Mouse (Mus musculus): ENCODE results near the gene Epha5.

The Epha5 gene

DNA sequence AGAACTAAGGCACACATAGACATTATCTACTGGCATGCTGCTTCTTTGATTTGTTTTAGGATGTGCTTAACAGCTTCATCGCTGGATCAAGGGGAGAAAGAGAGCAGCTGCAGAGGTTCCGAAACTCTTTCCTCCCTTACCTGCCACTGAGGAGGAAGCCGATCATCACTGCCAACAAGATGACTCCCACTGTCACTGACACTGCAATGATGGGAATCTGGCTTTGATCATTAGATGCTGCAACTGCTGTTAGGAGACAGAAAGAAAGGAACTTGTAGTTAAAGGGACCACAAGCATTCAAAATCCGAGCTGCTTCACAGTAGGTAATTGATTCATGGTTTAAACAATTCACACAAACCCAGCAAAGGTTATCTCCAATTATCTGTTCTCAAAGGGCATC is 275.0 kb downstream of the Epha5 start:
- Histone ChIP-seq H3K4me1 (replicated peaks; ENCODE audit: low read depth, low read length) (no peaks in the 10 kb centered on the region), H3K4me3 (replicated peaks; ENCODE audit: low read length) (no peak overlapping the region), H3K9me3 (ENCODE audit: low read length) (no peaks in the 10 kb centered on the region), H3K27me3 (ENCODE audit: insufficient read depth, low read length) (no peaks in the 10 kb centered on the region), H3K36me3 (ENCODE audit: insufficient read depth, low read length) (no peaks in the 10 kb centered on the region)
- TF ChIP-seq NANOG (IDR thresholded peaks at IDR 0.05; ENCODE audit: borderline replicate concordance, low read length), result no peak
- no peak for TF ChIP-seq CTCF (conservative IDR thresholded peaks at IDR 0.05; ENCODE audit: low read length)
- TF ChIP-seq POU5F1 (IDR thresholded peaks at IDR 0.05; ENCODE audit: borderline replicate concordance, low read length), result no peak

GRCm38 (mm10) chr5:84095947-84096346 is 321.2 kb downstream of the Epha5 start:
- H3K9me3 ChIP-seq (ENCODE audit: low read length), result no peaks in the 10 kb centered on the region
- no peaks in the 10 kb centered on the region for H3K4me1 ChIP-seq (replicated peaks; ENCODE audit: low read depth, low read length)
- H3K36me3 ChIP-seq (ENCODE audit: insufficient read depth, low read length), result no peaks in the 10 kb centered on the region
- no peaks in the 10 kb centered on the region for H3K27me3 ChIP-seq (ENCODE audit: insufficient read depth, low read length)
- TF ChIP-seq CTCF (conservative IDR thresholded peaks at IDR 0.05; ENCODE audit: low read length), result no peak
- TF ChIP-seq NANOG (IDR thresholded peaks at IDR 0.05; ENCODE audit: borderline replicate concordance, low read length), result no peak
- TF ChIP-seq POU5F1 (IDR thresholded peaks at IDR 0.05; ENCODE audit: borderline replicate concordance, low read length), result no peak
- H3K4me3 ChIP-seq (replicated peaks; ENCODE audit: low read length), result no peak overlapping the region

- no peaks in the 10 kb centered on the region for H3K4me1 ChIP-seq (replicated peaks; ENCODE audit: low read depth, low read length)
- TF ChIP-seq POU5F1 (IDR thresholded peaks at IDR 0.05; ENCODE audit: borderline replicate concordance, low read length), result no peak
- no peak for TF ChIP-seq NANOG (IDR thresholded peaks at IDR 0.05; ENCODE audit: borderline replicate concordance, low read length)
- no peak overlapping the region for H3K4me3 ChIP-seq (replicated peaks; ENCODE audit: low read length)
- no peaks in the 10 kb centered on the region for H3K27me3 ChIP-seq (ENCODE audit: insufficient read depth, low read length)
- no peaks in the 10 kb centered on the region for H3K36me3 ChIP-seq (ENCODE audit: insufficient read depth, low read length)
- no peaks in the 10 kb centered on the region for H3K9me3 ChIP-seq (ENCODE audit: low read length)
Measured at GRCm38 (mm10) chr5:84081321-84081720, 335.9 kb downstream of the Epha5 start.

DNA sequence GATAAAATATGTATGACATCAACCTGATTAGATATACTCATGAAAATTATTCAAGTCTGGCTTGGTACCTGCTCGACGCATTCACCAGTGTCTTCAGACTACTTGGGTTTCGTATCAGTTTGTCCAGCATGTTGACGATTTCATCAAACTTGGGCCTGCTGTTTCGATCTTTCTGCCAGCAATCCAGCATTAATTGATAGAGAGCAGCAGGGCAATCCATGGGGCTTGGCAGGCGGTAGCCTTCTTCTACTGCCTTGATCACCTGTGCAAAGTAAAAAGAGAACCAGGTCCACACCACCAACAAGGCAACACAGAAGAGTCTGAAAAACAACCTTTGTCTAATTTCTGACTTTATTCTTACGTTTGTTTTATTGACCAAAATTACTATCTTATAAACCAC is 346.2 kb downstream of the Epha5 start:
- Histone ChIP-seq H3K4me1 (replicated peaks; ENCODE audit: low read depth, low read length) (no peaks in the 10 kb centered on the region), H3K27me3 (ENCODE audit: insufficient read depth, low read length) (no peaks in the 10 kb centered on the region), H3K9me3 (ENCODE audit: low read length) (no peaks in the 10 kb centered on the region), H3K36me3 (ENCODE audit: insufficient read depth, low read length) (no peaks in the 10 kb centered on the region), H3K4me3 (replicated peaks; ENCODE audit: low read length) (no peak overlapping the region)
- no peak for TF ChIP-seq CTCF (conservative IDR thresholded peaks at IDR 0.05; ENCODE audit: low read length)
- TF ChIP-seq POU5F1 (IDR thresholded peaks at IDR 0.05; ENCODE audit: borderline replicate concordance, low read length), result no peak
- TF ChIP-seq NANOG (IDR thresholded peaks at IDR 0.05; ENCODE audit: borderline replicate concordance, low read length), result no peak

GRCm38 (mm10) chr5:84053880-84054279 is 363.3 kb downstream of the Epha5 start:
- TF ChIP-seq CTCF (conservative IDR thresholded peaks at IDR 0.05; ENCODE audit: low read length), result no peak
- TF ChIP-seq NANOG (IDR thresholded peaks at IDR 0.05; ENCODE audit: borderline replicate concordance, low read length), result no peak
- no peak for TF ChIP-seq POU5F1 (IDR thresholded peaks at IDR 0.05; ENCODE audit: borderline replicate concordance, low read length)
- Histone ChIP-seq H3K27me3 (ENCODE audit: insufficient read depth, low read length) (no peaks in the 10 kb centered on the region), H3K4me1 (replicated peaks; ENCODE audit: low read depth, low read length) (no peaks in the 10 kb centered on the region), H3K9me3 (ENCODE audit: low read length) (no peaks in the 10 kb centered on the region), H3K36me3 (ENCODE audit: insufficient read depth, low read length) (no peaks in the 10 kb centered on the region), H3K4me3 (replicated peaks; ENCODE audit: low read length) (no peak overlapping the region)

DNA sequence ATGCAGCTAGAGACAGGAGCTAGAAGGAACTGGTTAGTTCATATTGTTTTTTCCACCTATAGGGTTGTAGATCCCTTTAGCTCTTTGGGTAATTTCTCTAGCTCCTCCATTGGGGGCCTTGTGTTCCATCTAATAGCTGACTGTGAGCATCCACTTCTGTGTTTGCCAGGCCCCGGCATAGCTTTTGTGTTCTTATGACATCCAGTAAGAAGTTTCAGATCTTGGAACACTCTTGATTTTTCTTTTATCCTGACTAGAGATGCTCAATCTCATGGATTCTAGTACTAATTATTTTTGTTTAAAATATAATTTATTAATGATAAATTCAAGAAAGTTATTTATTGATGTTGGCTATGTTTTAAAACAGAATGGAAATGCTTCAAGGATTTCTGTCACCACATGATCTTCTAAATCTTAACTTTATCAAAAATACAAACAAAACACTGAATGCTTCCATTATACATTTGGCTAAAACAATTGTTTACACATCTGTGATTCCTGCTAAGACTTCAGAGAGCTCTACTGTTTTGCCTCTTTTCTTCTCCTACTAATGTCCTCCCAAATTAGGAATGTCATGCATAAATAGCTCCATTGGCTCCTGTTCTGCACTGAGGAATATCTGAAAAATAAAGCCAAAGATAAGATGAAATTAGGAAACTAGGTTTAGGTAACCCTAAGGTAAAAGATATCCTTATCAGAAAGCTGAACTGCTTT is 379.8 kb downstream of the Epha5 start:
- Histone ChIP-seq H3K36me3 (ENCODE audit: insufficient read depth, low read length) (no peaks in the 10 kb centered on the region), H3K4me3 (replicated peaks; ENCODE audit: low read length) (no peak overlapping the region)

More for the DNA sequence above, 379.8 kb downstream of the Epha5 start:
- Histone ChIP-seq H3K9me3 (ENCODE audit: low read length) (no peaks in the 10 kb centered on the region), H3K4me1 (replicated peaks; ENCODE audit: low read depth, low read length) (no peaks in the 10 kb centered on the region), H3K27me3 (ENCODE audit: insufficient read depth, low read length) (no peaks in the 10 kb centered on the region)
- no peak for TF ChIP-seq NANOG (IDR thresholded peaks at IDR 0.05; ENCODE audit: borderline replicate concordance, low read length)
- TF ChIP-seq POU5F1 (IDR thresholded peaks at IDR 0.05; ENCODE audit: borderline replicate concordance, low read length), result no peak
- no peak for TF ChIP-seq CTCF (conservative IDR thresholded peaks at IDR 0.05; ENCODE audit: low read length)
